Mouse (Mus musculus) lung, postnatal 0 days (tissue): ENCODE data around the gene Serpinb9b. TPM values are rescaled to one million over a fixed set of nuclear protein-coding genes. Genes with fewer than 3 reads are reported as not detected.

Experiments
- ATAC-seq: fragments of 200-750 bp; cut with Nextera tagmentation; 2 replicates; pipeline ENCODE4 v1.8.0; 2017; ENCODE audit warnings: moderate library complexity
- DNase-seq: peaks from one replicate; pipeline ENCODE4 v3.0.0-alpha.2; 2016; ENCODE audit warnings: low spot score
- H3K27ac ChIP-seq: fragments of 300-500 bp; sonication (generic); 2 replicates; pipeline ENCODE4 v1.5.1; 2014; ENCODE audit warnings: antibody characterized with exemption, mild to moderate bottlenecking, low read length, mixed read lengths
- H3K27me3 ChIP-seq: fragments of 300-500 bp; sonication (generic); replicated peaks from 2 replicates; pipeline ENCODE4 v1.6.1; 2014; ENCODE audit warnings: low read length, mixed read lengths; ENCODE audit not compliant: insufficient read depth
- H3K36me3 ChIP-seq: fragments of 300-500 bp; sonication (generic); 2 replicates; pipeline ENCODE4 v1.6.1; 2014; ENCODE audit warnings: low read length, mixed read lengths; ENCODE audit not compliant: insufficient read depth
- H3K4me1 ChIP-seq: fragments of 300-500 bp; sonication (generic); 2 replicates; pipeline ENCODE4 v1.6.1; 2014; ENCODE audit warnings: antibody characterized with exemption, low read depth, low read length, mixed read lengths; ENCODE audit not compliant: insufficient read depth
- H3K4me2 ChIP-seq: fragments of 300-500 bp; sonication (generic); replicated peaks from 2 replicates; pipeline ENCODE4 v1.6.1; 2014; ENCODE audit warnings: low read depth, mild to moderate bottlenecking, low read length, moderate library complexity, mixed read lengths
- H3K4me3 ChIP-seq: fragments of 300-500 bp; sonication (generic); 2 replicates; pipeline ENCODE4 v1.5.1; 2014; ENCODE audit warnings: low read depth, low read length
- H3K9ac ChIP-seq: fragments of 300-500 bp; sonication (generic); replicated peaks from 2 replicates; pipeline ENCODE4 v1.6.1; 2014; ENCODE audit warnings: low read depth, mild to moderate bottlenecking
- H3K9me3 ChIP-seq: fragments of 300-500 bp; sonication (generic); 2 replicates; pipeline ENCODE4 v1.6.1; 2016; ENCODE audit warnings: low read length, mixed read lengths
- CTCF ChIP-seq: IDR thresholded peaks from 2 replicates; pipeline ENCODE4 v1.5.1; 2016; ENCODE audit warnings: antibody characterized with exemption, mild to moderate bottlenecking
- EP300 ChIP-seq: IDR thresholded peaks from 2 replicates; pipeline ENCODE4 v1.6.1; 2016; ENCODE audit warnings: antibody characterized with exemption, mild to moderate bottlenecking, control low read depth
- WGBS: fragments of 180-500 bp; shearing (Covaris S2); extraction: QIAGEN DNeasy Blood & Tissue Kit; methylation state at CpG from one replicate; pipeline ENCODE4 v1.1.7; 2014; 5-methylcytosine and 5-hydroxymethylcytosine counted together
- polyA plus RNA-seq: library from polyadenylated mRNA; unstranded; fragments of >200 nt; fragmentation: Nextera tagmentation; extraction: Ambion mirVana; gene quantifications from 2 replicates; pipeline ENCODE4 v1.2.1, GENCODE M21; 2015

The Serpinb9b gene
- polyA plus RNA-seq = 1.9 and 3.1 TPM in 2 replicates

DNA sequence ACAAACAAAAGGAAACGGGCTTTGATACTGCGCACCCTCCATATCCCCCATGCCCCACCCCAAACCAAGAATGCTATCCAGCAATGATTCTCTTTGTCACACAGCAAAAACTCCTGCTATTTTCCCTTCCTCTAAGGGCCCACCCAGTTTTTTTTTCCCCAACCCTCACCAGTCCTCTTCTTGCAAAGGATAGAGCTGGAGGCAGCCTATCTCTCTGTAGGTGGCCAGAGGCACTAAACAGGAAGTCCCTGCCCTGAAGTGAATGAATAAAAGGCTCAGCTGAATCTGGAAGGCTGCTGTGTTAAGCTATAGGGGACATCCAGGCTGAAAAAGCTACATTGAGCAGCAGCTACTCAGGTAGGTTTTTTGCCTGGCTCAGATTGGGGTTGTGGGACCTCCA is at the start of gene Serpinb9b:
Serpinb9b (plus strand) TSS at position 173 of the 400 bp plus-strand sequence.
- H3K4me2 ChIP-seq = no peak within 1 kb of the TSS
- H3K27me3 ChIP-seq = no peaks in the 10 kb centered on the region
- no peak within 1 kb of the TSS for H3K4me3 ChIP-seq
- ATAC-seq (no peak), DNase-seq (no peak)
- H3K9ac ChIP-seq = no peak within 1 kb of the TSS
- WGBS = 70% methylated on average over 2 of the region's 2 CpGs
- no peaks in the 10 kb centered on the region for H3K9me3 ChIP-seq
- no peak within 1 kb of the TSS for H3K27ac ChIP-seq
- H3K4me1 ChIP-seq = no peaks in the 10 kb centered on the region
- no peaks in the 10 kb centered on the region for H3K36me3 ChIP-seq
- TF ChIP-seq EP300 = no peak
- no peak for TF ChIP-seq CTCF

DNA sequence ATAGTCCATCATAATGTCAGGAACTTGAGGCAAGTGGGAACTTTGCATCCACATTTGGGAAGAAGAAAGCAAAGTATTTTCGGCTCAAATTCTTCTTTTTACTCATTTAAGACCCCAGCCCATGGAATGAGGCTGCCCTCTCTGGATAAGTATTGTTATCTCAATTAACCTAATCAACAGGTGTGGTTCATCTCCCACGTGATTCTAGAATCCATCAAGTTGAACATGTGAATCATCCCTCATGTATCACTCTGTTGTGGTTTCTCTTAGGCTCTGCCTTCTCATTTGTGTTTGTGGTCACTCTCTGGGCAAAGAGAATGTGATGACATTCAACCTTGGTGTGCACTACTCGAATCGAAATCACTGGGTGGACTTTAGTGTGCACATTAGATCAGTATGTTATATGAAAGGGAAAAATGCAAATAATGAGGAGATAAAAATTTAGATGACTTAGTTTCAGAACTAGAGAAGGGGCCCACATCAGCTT is 44.6 kb upstream of the Serpinb9b start:
- ATAC-seq (no peak), DNase-seq (no peak)
- TF ChIP-seq CTCF (no peak), EP300 (no peak)
- Histone ChIP-seq H3K4me3 (no peak overlapping the region), H3K9ac (no peak overlapping the region), H3K36me3 (no peaks in the 10 kb centered on the region), H3K27ac (no peak overlapping the region), H3K4me2 (no peak overlapping the region), H3K27me3 (no peaks in the 10 kb centered on the region), H3K4me1 (no peaks in the 10 kb centered on the region), H3K9me3 (no peaks in the 10 kb centered on the region)
- WGBS = 72% methylated on average over 4 of the region's 4 CpGs

DNA sequence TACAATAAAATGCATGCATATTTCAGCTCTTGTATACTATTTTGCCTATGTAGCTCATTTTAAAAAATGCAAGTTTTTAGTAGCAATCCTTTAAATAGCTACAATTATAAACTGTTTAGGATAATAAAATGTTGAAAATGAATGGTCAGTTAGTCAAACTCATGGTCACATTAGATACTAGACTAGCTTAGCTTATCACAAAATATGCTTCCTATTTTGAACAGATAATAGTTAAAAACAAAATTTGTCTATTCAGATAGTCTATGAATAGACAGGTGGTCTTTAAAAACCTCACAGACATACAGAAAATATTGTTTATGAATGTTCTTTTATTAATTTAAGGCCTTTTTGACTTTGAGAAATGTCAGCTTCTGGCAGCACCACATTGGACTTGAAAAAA is 41.0 kb upstream of the Serpinb9b start:
- Histone ChIP-seq H3K9ac (no peak overlapping the region), H3K4me3 (no peak overlapping the region), H3K4me1 (no peaks in the 10 kb centered on the region), H3K36me3 (no peaks in the 10 kb centered on the region), H3K27ac (no peak overlapping the region), H3K27me3 (no peaks in the 10 kb centered on the region), H3K9me3 (no peaks in the 10 kb centered on the region), H3K4me2 (no peak overlapping the region)
- DNase-seq (no peak), ATAC-seq (no peak)
- no peak for TF ChIP-seq CTCF
- no peak for TF ChIP-seq EP300

DNA sequence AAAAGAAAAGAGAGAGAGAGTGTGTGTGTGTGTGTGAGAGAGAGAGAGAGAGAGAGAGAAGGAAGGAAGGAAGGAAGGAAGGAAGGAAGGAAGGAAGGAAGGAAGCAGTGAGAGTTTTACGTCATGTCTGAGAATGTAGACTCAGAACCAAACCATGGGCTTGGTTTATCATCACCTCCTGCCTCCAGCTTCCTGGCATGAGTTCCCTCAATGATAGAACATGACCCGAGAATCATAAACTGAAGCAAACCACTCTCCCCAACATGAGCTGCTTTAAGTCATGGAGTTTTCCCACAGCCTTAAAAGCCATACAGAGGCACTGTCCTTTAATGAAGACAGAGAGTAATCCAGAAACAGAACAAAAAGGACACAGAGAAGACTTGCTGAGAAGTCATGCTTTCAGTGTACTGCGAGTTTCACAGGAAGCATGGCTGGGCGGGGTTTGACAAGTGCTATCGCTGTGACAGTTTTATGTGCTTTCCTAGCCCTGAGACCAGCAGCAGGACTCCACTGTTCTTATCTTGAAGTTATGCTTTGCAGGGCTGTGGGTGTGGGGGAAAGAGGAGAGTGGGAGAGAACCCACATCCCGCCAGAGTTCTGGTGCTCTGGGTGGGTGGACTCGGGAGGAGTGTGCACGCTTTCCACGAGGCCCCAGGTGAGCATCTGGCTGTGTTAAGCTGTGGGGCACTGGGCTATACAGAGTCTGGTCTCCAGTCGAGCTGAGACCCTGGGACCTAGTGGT is 33.9 kb upstream of the Serpinb9b start:
- H3K9ac ChIP-seq = no peak overlapping the region
- DNase-seq = peak; percentile 31
- no peaks in the 10 kb centered on the region for H3K36me3 ChIP-seq
- WGBS = 44% methylated on average over 10 of the region's 10 CpGs
- TF ChIP-seq CTCF (no peak), EP300 (no peak)
- no peak overlapping the region for H3K4me3 ChIP-seq
- no peaks in the 10 kb centered on the region; the same call in 1 of the 2 replicates for H3K4me1 ChIP-seq
- H3K9me3 ChIP-seq = no peaks in the 10 kb centered on the region
- H3K4me2 ChIP-seq = no peak overlapping the region
- no peaks in the 10 kb centered on the region for H3K27me3 ChIP-seq
- H3K27ac ChIP-seq = no peak overlapping the region
- ATAC-seq = peak; percentile 37

DNA sequence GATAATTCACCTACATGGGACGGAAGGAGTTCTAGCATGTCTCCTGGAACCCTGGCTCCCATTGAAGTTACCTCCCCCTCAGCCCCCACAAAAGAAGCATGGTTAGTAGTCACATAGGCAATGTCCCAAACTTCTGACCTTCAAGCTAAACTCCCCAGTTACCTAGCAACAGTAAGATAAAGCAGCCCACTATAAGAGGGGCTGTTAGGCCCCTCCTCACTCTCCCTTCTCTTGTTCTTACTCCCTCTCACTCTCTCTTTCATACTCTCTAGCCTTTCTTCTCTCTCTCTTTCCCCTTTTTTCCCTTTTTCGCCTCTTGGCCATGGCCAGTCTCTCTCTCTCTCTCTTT is 33.3 kb upstream of the Serpinb9b start:
- Histone ChIP-seq H3K9me3 (no peaks in the 10 kb centered on the region), H3K4me1 (no peaks in the 10 kb centered on the region; the same call in 1 of the 2 replicates), H3K36me3 (no peaks in the 10 kb centered on the region), H3K27me3 (no peaks in the 10 kb centered on the region), H3K9ac (no peak overlapping the region), H3K4me3 (no peak overlapping the region), H3K27ac (no peak overlapping the region), H3K4me2 (no peak overlapping the region)
- DNase-seq (no peak), ATAC-seq (no peak)
- TF ChIP-seq CTCF (no peak), EP300 (no peak)
- 74% methylated on average over 2 of the region's 2 CpGs for WGBS

DNA sequence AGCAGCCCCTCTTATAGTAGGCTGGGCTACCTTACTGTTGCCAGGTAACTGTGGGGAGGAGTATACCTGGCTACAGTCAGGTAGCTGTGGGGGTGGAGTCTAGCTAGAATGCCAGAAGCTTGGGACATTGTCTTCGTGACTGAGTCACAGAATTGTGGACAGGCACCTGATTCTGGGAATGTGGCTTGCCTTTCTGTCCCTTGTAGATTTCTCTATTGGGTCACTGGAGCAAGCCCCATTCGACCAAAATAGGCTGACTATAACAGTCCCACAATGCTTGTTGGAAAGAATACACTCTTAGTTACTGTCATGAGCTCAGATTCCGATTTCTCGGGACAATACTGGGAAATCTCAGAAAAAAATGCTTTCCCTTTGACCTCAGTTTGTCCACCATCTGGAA is 32.2 kb upstream of the Serpinb9b start:
- no peak for TF ChIP-seq CTCF
- TF ChIP-seq EP300 = no peak
- no peak overlapping the region for H3K9ac ChIP-seq
- no peaks in the 10 kb centered on the region for H3K36me3 ChIP-seq
- H3K27me3 ChIP-seq = no peaks in the 10 kb centered on the region
- DNase-seq (no peak), ATAC-seq (no peak; the same call in 1 of the 2 replicates)
- H3K9me3 ChIP-seq = no peaks in the 10 kb centered on the region
- WGBS = 48% methylated on average over 4 of the region's 4 CpGs
- no peak overlapping the region for H3K27ac ChIP-seq
- no peaks in the 10 kb centered on the region; the same call in 1 of the 2 replicates for H3K4me1 ChIP-seq
- H3K4me2 ChIP-seq = no peak overlapping the region
- no peak overlapping the region for H3K4me3 ChIP-seq
